Mouse (Mus musculus): ENCODE results near the gene Mrps23.
A peak's percentile ranks its signal among the peaks of the same experiment; 100 is the strongest.

- TF ChIP-seq CTCF (IDR thresholded peaks at IDR 0.05) (no peak), POLR2A (IDR thresholded peaks at IDR 0.05; ENCODE audit: insufficient read depth, low read depth, low read length) (no peak), EP300 (IDR thresholded peaks at IDR 0.05; ENCODE audit: insufficient read depth, low read depth, low read length) (peak; percentile 94)
Measured at GRCm38 (mm10) chr11:88172601-88173325, 31.4 kb upstream of the Mrps23 start.
